Mouse (Mus musculus) adrenal gland, postnatal 14 days (tissue): Measurements from ENCODE around the gene Zbtb16. TPM values are rescaled to one million over a fixed set of nuclear protein-coding genes. Genes with fewer than 3 reads are reported as not detected.

ENCODE experiments used
- DNase-seq: peaks from one replicate; pipeline ENCODE4 v3.0.0; 2021; ENCODE audit warnings: mixed read lengths
- total RNA-seq: library from RNA; stranded (reverse); gene quantifications from 2 replicates; pipeline ENCODE4 v1.2.3, GENCODE M21; 2021

The Zbtb16 gene
- total RNA-seq, 1 experiment from 2014 or later: 88.9 TPM

DNA sequence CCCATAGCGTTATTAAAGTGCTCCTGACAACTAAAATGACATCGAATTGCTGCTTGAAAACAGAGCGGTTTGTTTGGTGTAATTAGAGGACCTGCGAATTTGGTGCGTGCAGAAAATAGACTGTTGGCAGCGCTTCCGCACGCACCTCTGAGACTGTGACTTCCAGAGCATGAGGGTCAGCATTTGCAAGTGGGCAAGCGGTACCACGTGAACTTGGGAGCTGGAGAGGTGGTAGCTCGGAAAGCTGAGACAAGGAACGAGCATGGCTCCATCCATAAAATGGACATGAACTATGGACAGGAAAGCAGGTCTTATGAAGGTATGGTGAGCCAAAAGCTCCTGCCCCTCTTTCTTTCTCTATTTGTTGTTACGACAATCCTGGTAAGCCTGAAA is 107.3 kb downstream of the Zbtb16 start:
- DNase-seq: no peak

DNA sequence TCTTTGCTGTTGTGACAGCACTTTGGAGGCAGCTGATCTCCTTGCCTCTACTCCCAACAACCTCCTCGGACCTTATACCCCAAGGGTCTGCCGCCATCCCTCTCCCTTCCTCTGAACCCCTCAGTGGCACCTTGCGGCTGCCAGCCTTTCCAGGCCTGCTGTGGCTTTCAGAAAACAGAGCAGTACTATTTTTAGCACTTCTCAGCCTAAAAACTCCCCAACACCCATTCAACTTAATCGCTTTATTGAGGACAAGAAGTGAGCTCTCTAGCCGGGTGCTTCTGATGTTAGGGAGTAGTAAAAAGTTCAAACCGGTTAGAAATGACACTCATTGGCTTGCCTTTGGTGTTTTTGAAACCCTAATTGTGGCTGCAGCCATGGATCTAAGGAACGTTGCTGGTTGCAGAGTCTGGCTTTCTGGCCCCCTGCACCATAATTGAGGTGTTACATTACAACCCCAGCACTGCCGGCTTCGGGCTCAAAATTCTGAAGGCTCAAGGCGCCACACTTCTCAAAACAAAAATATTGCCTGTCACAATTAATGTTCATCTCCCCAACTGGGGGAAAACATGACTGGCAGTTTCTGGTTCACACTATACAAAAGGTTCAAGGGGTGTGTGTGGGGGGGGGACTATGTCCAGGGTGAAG is 107.8 kb downstream of the Zbtb16 start:
- no peak for DNase-seq

DNA sequence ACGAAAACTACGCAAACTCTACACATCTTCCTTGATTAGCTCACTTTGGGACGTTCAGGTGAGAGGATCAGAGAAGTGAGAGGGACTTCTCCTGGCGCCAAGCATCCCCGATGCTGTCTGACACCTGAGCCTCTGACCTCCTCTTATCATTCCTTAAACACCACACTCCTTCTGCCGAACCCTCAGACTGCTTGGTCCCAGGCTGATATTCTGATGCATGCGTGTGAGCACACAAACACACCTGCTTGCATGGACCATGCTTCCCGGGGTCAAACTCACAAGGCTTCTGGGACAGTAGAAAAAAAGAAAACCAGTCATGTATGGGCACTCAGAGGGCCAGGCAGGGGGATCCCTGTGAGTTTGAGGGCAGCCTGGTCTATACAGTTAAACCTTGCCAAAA is 109.7 kb downstream of the Zbtb16 start:
- no peak for DNase-seq

DNA sequence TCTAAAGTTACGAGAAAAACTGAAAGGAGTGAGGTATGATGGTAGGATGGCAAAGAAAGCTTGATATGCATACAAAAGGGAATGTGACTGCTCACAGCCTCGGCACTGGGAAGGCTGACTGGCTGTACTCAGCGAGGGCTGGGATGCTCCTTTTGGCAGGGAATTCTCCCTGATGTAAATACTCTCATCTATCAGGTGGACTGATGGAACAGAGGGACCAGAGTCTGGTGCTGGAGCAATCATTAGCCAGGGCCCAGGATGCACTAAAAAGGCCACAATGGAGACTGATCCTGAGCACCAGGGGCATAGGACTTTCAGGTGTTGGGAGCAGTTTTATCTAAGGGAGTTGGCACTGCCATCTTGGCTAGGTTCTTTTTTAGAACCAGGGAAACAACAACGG is 110.1 kb downstream of the Zbtb16 start:
- no peak for DNase-seq

DNA sequence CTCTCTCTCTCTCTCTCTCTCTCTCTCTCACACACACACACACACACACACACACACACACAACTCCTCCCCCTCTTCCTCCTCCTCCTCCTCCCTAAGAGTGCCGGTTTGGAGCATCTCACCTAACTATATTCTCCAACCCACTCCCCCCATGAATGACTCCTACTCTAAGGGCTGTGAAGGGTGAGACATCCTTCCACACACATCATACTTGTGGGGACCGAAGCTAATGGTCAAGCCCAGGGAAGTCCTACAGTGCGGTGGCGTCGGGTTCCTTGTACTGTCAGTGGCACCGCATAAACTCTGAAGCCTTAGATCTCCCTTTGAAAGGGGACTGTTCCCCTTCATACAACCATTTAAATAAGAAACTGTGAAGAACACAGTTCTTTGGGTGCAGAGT is 110.9 kb downstream of the Zbtb16 start:
- DNase-seq: no peak

DNA sequence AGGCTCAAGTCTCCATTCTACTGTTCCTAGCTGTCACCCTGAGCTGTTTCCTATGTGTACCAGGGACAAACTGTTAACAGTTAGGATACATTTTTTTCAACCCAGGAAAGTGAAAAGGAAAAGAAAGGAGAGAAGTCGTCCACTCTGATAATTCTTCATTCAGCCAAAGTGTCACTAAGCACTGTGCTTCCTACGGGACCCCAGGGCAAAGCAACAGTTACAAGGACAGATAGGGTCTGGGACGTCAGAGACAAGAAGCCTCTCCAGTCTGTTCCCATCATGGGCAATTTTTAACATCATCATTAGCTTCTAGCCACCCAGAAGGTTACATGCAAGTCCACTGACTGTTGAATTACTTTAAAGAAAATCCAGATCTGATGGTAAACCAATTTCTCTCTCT is 111.3 kb downstream of the Zbtb16 start:
- no peak for DNase-seq

DNA sequence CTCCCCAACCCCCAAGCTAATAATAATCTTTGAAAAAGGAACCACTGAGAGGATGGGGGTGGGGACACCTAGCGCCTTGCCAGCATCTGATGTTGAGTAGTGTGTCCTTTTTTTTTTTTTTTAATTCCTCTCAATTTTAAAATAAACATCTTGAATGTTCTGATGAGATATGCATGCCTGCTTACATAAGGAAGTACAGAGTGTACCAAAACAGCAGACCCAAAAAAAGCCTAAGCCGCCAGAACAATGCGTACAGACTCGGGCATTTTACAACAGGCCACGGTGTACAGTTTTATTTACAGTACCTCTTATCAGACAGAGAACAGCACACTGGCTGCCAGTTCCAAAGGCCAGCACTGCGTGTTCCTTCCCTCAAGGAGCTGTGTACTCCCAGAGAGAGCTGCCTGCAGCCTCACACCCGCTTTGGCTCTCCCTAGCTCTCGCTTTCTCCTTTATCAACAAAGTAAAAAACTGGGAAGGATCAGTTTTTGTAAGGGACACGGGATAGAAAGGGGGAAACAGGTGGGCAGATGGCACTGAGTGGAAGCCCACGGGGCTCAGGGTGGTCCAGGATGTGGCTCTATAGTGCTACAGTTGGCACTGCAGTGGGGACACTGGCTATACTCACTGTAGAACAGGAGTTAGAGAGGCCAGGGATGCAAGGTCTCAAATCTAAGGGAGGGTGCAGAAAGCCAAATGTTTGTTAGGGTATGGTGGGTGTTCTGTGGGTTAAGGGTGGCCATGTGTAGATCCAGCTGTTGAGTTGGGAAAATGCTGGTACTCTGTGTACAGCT is 112.3 kb downstream of the Zbtb16 start:
- DNase-seq: peak; percentile 80

DNA sequence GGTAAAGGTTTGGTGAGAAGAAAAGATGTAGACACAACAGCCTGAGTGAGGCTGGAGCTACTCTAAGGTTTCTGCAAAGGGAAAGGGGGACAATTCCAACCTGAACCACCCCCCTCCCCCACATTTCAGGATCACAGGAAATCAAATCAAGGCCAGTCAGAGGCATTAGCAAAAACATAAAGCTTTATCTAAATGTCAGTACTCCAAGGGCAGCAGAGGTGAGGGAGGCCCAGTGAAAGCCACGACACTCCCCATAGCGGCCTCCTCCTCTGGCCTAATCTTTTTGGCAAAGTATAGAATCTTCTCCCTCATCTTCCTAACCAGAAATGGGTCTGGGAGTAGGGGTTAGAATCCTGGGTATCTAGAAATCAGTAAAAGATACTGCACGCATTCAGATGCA is 113.0 kb downstream of the Zbtb16 start:
- DNase-seq: no peak

DNA sequence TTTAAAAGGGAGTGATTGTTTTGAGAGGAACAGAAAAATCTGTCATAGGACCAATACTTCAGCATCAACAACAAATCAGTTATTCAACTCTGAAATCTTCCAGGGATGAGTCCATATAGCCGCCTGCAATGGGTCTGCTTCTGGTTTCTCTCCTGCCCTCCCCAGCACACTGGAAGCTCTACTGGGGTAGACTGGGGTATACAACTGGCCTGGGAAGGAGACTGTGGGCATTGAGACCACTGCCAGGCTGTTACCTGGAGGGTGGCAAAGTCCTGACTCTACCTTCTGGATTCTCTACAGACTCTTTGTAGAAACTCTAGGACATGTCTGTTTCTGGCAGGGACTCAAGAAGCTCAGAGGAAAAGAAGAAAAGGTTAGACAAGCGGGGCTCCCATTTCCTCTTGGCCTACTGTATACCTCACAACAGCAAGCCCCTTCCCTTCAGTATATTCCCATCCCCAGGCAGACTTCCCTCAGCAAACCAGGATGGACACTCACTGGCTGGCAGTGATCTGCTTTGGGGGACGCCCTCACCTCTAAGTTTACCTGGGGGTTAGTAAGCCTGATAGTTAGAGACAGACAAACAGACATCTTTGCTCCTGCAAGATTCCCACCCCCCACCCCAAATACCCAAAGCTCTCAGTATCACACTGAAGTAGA is 113.6 kb downstream of the Zbtb16 start:
- no peak for DNase-seq

DNA sequence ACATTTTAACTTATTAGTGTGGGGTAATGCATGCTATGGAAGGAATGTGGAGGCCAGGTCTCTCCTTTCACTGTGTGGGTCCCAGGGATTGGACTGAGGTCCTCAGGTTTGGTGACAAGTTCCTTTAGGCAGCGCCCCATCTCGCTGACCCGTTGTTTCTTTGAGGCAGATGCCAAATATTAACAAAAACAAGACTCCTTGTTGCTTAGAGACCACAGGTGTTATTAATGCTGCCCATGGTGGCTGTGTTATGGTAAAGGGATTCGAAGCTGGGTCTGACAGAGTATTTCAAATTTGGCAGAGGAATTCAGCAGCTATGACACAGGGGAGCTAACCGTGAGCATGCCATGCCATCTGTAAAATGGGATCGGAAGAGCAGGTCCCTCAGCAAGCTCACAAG is 114.4 kb downstream of the Zbtb16 start:
- no peak for DNase-seq

DNA sequence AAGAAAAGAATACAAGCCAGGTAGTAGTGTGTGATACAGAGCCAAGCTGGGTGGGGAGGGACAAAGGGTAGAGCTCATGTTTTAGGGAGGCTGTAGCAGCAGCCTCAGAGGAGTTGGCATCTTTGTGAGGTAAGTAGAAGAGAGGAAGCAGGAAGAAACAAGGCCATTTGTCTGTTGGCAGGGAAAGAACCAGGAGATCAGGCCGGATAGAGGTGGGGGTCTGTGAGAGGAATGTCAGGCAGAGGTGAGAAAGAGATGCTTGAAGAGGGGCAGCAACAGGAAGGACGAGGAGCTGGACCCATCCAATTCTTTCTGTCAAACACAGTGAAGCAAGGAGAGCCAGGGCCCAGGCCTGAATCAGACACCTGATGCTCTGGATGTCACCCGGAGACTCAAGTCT is 114.8 kb downstream of the Zbtb16 start:
- DNase-seq: no peak

DNA sequence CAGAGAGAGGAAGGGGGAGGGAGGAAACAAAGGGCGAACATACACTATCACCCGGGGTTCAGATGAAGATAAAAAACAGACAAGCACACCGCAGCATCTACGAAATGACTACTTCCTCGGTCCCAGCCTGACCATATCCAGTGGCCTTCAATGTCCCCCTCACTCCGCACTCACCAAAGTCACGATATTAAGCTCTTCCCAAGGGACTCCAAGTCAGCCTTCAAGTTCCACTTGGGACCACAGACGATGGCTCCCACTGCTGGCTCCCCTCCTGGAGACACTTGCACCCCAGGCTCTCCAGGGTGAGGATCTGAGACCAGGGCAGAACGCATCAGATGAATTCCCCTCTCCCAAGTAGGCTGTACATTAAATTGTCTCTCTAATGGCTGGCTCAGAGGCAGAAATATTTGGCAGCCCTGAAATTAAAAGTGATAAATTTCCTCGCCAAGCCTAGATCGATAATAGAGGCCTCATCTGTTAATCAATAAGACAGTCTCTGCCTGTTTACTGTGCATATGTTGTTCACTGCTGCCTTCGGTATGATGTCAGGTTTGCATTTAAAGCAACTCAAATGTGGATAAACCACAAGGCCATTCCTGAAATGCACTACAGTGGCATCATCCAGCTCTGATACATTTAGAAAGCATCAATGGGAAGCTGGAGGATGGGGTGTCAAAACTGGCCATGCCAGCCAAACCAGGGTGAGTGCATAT is 115.6 kb downstream of the Zbtb16 start:
- DNase-seq: no peak

DNA sequence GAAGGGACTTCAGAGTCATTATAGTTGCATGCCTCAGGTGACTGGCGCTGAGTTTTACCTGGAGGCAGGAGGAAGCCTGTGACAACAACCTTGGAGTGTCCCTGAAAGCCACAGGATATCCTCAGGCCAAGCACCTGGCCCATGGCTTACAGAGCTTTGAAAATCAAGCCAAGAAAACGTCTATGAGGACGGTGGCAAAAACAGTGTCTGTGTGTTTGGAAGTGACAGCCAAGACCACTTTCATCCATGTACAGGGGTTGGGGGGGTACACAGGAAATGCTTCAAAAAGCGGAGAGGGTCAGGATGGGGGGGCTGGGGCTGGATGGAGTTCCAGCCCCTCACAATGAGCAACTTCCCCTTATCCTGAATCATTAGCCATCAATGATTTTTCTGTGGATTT is 116.4 kb downstream of the Zbtb16 start:
- no peak for DNase-seq

DNA sequence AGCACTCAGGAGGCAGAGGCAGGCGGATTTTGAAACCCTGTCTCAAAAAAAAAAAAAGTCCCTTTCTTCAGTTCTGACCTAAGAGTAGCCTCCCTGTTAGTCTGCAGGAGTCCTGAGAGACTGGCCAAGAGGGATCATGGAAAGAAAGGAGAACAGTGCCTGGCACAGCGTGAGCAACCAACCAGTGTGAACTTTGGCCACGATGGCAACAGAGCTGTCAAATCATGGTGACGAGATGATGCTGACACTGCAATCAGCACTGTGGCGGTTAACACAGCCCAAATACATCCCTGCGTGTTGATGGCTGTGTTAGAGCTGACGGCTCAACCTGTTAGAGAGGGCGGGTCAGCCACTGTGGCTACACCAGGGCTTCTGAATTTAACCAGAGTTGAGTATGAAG is 119.5 kb downstream of the Zbtb16 start:
- no peak for DNase-seq

DNA sequence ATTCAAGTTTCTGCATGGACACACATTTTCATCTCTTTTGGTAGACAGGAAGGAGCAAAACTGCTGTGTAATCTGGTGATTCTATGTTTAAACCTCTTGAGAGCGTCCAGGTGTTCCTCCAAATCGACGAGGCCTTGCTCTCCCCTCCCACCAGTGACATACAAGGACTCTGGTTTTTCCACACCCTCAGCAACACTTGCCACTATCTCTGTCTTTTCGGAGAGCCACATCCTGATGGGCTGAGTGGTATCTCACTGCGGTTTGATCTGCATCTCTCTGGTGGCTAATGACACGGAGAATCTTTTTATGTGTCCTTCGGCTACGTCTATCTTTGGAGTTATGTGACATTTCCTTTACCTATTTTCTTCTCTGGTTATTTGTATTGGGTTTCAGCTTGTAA is 121.0 kb downstream of the Zbtb16 start:
- no peak for DNase-seq

DNA sequence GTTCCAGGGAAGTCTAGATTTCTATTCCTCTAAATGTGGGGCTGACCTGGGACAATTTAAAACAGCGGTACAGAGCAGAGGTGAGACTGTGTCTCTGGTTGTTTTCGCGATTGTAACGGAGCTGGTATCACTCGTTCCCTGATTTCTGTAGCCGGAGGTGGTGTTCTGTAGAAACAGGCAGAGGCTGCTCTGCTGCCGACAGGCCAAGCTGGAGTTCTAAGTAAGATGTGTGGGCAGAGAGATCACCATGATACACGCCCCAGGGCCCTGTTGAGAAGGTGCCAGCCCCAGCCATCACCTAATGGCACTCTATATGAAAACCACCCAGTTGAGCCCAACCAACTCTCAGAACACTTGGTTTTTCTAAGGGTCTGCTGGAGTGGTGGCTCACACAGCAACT is 122.2 kb downstream of the Zbtb16 start:
- DNase-seq: no peak

DNA sequence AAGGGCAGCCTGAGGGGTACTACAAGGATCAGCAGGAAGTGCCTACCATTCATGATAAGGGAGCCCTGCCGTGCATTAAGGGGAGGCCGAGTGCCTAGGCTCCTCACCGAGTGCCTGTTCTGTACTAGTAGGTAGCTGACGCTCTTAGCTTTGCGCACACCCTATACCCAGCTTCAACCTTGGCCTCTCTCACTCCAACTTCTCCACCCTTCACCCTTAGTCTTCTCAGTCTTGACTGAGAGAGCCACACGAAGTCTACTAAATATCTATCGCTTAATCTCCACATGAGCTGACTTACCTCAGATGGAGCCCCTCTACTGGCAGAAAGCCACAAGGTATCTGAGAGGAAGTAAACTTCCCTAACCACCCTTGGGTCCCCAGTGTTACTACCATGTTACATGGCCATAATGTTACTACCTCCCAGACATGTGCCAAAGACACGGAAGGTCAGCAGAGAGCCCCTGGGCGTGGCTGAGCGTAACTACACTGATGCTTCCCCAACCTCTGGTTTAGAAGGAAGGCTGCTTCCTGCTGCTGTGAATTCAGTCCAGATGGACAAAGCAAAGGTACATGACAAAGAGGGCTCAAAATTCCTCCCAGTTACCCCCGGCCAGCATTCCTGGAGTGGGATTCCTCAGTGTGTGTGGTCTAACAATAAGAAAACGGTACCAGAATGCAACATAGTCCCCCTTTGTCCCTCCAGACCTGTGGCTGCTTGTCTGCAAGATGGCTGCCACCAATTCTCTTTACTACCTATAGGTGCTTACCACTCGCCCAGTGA is 122.8 kb downstream of the Zbtb16 start:
- DNase-seq: no peak

DNA sequence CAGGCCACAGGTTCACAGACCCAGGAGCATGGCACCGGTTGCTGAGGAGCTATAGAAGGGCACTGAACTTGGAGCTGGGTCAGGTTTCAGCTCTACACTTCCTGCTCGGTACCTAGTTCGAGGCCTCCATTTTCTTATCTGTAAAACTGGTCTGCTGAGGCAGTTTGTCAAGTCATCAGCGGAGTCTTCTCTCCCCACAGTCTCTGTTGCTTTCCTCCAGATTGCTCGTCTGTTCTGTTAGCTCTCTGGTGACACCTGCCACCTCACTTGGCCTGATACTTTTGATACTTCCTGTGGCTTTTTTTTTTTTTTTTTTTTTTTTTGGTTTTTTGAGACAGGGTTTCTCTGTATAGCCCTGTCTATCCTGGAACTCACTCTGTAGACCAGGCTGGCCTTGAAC is 124.2 kb downstream of the Zbtb16 start:
- no peak for DNase-seq

DNA sequence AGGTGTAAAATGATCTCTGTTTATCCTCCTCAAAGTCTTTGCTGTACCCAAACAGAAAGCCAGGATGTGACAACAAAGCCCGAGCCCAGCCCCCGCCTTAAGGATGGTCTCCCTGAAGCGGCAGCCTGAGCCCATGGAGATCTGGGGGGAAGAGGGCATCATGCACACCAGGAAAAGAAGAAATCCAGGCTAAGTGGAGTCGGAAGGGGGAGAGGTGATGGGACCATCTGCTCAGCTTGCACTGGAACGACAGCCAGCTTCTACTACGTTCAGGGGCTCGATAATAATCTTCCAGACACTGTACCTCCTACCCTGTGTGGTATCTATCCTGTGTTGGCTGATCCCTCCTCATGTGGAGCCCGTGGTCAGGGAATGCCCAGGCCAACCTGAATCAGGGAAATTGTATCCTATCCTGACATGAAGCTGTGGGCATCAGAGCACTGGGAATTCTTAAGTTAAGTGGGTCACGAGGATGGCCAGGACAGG is 124.7 kb downstream of the Zbtb16 start:
- no peak for DNase-seq

DNA sequence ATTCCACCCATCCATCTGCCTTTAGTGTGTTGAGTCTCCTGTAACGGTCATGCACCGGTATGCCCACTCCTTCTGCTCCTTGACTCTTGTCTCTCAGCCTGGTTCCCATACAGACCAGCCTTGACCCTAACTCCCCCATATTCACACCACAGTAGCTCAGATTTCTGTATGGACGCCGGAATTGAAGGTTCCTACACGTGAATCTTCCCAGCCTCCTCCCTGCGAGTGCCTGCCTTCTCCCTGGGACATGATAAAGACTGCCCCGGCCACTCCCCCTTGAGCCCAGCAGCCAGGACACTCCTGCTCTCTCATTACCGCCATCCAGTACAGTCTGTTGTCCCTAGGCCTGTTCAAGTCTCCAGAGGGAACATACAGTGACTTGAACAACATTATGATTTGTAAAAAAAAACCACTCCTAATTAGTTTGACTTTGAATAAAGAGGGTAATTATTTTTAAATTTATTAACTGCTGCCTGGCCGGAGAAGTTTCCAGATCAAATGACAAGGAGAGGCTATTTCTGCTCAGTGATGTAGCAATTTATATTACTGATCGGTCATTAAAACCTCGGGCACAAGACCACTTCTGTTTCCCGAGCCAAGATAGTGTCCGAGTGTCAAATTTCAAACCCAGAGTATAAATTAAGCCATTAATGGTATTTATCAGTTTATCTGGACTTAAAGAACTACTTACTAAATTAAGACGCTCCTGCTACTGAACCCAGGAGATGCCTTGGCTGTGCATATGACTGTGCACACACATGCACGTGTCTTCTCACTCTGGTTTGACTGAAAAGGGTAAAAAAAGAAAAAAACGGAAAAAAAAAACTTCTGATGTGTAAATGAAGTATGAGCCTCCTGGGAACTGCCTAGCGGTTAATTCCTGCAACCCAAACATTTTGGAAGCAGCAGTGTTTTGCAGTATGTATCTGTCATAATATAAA is 125.4 kb downstream of the Zbtb16 start:
- peak; percentile 45 for DNase-seq

DNA sequence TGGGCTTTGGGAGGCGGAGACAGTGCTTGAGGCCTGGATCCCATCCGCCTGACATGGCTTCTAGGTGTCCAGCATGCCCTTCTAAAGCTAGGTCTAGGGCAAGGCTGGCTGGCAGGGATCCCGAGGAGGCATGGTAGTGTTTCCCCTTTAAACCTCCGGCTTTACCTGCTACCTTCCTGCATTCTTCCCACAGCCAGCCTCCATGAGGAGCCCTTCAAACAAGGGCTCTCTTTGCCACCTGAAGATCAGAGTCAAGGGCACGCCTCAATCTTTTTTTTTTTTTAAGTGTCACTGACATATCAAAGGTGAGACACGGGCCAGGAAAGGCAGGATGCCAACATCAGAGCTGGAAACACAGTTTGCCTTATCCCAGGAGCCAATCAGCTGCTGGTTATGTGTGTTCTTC is 128.2 kb downstream of the Zbtb16 start:
- DNase-seq: peak; percentile 51
